Mouse (Mus musculus) thymus, postnatal 0 days (tissue): ENCODE data around the gene Cyp19a1. TPM values are rescaled to one million over a fixed set of nuclear protein-coding genes. Genes with fewer than 3 reads are reported as not detected.

Source experiments
- DNase-seq: peaks from one replicate; pipeline ENCODE4 v3.0.0-alpha.2; 2015; ENCODE audit warnings: low spot score
- polyA plus RNA-seq: library from polyadenylated mRNA; unstranded; fragments of >200 nt; fragmentation: Nextera tagmentation; extraction: Ambion mirVana; gene quantifications from 2 replicates; pipeline ENCODE4 v1.2.1, GENCODE M21; 2015

Gene Cyp19a1
- polyA plus RNA-seq, result not detected in 2 replicates

DNA sequence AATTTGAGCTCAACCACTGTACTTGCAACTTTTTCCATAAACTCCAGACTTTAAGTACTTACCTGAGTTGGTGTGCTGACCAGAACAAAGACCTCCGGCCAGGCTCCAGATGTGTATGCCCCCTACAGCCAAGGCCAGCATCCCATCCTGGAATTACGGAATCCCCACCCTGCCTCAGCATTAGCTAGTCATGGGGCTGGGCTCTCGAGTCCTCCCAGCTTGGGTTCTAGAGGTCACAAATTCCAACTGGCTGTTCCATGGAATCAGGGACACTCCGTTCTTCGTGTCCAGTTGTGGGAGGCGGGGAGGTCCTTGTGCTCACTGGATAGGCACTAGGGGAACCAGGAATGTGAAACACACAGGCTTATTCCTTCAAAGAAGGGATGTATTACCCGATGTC lies at the start of gene Cyp19a1:
Gene Cyp19a1, minus strand, starts transcription at position 101 of the 400 bp plus-strand sequence.
- no peak for DNase-seq

DNA sequence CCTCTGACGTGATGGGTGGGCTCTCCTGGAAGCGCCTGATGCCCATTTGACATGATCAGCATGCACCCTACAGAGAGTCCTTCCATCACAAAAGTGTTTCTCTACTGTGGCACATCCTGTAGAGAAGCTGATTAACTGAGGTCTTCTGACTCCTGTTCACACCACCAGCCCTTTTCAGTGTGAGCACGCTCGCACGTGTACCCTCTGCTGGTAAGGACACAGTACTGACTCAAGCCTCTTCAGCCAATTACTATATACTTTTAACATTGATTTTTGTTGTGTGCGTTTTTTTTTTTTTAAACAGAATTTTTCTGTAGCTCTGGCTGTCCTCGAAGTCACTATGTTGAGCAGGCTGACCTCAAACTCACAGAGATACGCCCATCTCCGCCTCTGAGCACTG lies 48.5 kb upstream of the Cyp19a1 start:
- no peak for DNase-seq

DNA sequence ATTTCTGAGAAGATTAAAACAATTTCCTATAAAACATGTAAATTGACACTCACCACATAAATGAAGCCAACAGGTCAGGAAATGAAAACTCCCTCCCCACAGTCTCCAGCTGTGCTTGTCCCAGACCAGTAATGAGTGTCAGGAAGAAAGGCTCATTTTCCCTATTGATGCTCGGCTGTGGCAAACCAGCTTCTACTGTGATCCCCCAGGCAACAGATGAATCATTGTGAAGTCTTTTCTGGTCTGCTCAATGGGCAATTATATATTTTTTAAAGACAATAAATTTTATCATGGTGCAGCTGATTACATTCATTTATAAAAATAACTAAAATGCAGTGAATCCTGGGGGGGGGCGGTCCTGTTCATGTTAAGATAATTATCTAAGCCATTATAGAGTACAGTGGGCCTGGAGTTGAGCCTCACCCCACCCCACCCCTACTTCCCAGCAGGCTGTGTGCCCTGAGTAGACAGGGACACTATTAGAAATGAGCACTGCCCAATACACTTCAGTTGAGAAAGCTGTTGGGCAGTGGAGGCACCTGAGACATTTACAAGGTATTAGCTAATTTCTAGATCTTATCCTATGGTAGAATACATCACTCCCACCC lies 40.9 kb upstream of the Cyp19a1 start:
- DNase-seq, result no peak

DNA sequence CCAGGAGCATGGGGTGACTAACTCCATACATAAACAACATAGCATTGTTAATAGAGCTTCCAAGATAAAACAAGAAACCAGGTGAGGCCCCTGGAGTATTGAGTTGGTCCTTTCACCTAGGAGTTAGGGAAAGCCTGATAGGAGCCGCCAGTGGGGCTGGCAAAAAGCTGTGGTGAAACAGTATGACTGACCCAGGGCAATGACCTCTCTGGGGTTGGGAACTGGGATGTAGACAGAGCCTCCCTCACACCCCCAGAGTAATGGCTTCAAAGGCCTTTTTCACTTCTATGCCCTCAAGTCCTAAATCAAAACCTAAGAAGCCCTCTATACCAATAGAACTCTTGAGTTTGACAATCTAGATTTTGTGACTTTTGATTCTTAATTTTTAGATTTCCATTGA lies 40.3 kb upstream of the Cyp19a1 start:
- no peak for DNase-seq

DNA sequence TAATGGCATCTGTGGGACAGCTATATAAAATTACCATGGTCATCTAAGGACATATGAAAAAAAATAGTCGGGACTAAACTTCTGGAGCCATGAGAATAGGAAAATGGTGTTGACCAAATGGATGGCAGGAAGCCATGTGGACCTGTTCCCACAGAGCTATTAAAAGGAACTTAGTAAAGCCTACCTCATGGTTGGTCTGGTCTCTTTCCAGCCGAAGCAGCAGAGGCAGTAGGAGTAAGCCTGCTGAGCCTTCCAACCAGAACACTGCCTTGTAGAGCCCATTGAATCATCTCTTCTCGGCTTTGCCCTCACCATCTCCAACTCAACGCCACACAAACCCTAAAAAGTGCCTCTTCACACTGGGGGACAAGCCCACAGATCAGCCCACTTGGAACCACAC lies 33.3 kb upstream of the Cyp19a1 start:
- no peak for DNase-seq

DNA sequence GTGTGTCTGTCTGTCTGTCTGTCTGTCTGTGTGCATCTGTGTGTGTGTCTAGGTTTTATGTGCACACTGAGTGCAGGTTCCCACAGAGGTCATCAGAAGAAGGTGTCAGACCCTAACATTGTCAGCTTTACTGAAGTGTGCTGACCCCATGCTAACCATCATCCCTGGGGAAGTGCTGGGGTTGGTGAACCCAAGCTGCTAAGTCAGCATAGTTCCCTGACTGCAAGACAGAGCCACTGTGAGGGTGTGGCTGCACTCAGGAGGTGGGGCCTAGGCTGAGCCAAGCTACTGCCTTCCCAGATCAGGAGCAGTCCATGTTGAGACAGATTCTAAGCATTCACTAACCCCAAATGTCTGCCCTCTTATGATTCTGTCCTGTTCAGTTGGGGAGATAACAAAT lies 31.9 kb upstream of the Cyp19a1 start:
- DNase-seq, result no peak

GRCm38 (mm10) chr9:54299389-54299788 lies 31.5 kb upstream of the Cyp19a1 start:
- no peak for DNase-seq

DNA sequence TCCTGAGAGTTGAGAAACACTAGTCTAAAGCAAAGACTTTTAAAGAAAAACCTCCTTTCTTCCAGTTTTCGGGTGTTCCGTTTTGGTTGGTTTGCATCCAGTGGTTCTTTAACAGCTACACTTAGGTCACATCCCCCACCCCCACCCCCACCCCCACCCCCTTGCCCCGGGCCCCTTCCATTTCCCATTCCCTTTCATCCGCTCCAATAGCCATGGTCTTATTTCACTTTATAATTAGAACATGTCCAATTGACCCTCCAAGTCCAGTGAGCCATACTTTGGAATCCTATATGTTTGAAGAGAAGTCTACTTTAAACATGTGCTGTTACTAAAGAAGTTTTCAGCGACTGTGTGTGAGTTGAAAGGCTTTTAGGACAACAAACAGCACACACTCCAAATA lies 19.9 kb upstream of the Cyp19a1 start:
- no peak for DNase-seq

DNA sequence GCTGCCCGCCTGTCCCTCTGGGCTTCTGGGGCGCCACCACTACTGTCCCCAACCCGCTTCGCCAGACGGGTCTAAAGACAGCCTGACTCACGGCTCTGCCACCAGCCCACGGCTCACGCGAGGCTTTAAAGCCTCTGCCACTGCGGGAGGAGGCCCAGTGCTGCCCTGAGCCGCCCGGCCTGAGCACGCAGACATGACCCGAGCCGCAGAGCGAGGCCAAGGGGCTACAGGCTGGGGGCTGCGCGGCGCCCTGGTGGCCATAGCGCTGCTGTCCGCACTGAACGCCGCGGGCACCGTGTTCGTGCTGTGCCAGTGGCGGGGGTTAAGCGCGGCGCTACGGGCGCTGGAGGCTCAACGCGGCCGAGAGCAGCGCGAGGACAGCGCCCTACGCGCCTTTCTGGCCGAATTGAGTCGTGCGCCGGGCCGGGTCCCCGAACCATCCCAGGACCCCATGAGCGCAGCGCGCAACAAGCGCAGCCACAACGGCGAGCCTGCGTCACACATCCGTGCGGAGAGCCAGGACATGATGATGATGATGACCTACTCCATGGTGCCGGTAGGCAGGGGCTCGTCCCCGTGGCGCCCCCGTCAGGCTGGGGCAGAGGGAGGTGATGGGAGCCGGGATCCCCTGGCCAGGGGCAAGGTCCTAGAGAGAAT lies 18.5 kb upstream of the Cyp19a1 start, which contains the start of gene Gldn:
Gene Gldn, plus strand, starts transcription at position 156 of the 657 bp plus-strand sequence.
- no peak for DNase-seq

DNA sequence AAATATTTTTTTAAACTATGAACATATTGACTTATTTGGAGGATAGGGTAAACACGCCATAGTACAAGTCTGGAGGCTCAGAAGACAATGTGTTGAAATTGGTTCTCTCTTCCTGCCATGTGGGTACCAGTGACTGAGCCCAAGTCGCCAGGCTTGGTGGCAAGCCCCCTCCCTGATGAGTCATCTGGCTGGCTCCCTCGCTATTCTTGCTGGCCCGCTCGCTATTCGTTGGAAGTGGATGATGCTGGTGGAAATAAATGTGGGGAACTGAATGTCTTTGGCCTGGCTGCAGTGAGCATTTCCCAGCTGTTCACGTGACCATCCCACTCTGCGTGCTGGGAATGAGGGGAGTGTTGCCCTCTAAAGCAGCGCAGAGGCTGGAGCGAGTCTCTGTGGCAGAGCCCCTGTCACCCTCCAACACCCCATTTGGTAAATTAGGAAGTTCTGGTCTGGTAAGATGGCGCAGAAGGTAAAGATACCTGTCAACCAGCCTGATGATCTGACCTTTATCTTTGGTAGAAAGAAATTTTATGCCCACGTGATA lies 11.2 kb upstream of the Cyp19a1 start:
- no peak for DNase-seq

GRCm38 (mm10) chr9:54275283-54275682 lies 7.4 kb upstream of the Cyp19a1 start:
- DNase-seq, result no peak

DNA sequence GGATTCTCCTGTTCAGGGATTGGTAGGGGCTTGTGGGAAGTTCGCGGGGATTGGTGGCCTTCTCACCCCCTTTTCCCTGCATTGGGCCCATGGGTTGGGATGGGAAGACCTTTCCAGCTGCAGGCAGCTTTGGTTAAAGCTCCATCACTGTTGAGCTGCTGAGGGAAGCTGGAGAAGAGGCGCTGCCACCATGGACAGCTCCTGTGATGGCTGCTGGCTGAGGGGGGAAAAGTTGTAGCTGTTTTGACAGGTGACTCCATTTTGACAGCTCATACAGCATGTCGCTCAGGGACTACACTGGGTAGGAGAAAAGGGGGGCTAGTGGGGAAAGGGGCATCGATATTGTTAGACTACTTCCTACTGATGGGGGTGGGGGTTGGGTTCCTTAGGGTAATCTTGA lies 3.0 kb upstream of the Cyp19a1 start:
- DNase-seq, result no peak

- DNase-seq, result no peak
Measured at GRCm38 (mm10) chr9:54269987-54270386, 2.1 kb upstream of the Cyp19a1 start.

DNA sequence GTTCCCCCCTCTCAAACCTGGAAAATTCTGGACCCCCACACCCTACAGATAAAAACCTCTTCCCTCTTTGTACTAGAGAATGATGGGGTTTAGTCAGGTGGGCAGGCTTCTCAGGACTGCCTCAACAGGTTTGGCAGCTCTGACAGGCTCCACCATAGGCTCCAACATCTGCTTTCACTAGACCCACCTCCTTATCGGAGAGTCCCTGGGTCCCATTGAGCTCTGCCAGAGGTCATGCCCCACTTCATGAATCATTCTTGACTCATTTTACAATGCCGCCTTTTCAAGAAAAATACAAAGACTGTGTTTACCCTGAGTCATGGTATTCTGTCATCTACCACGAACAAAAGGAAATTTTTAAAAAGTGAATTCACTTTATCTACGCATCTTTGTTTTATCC lies 3.2 kb downstream of the Cyp19a1 start:
- no peak for DNase-seq

DNA sequence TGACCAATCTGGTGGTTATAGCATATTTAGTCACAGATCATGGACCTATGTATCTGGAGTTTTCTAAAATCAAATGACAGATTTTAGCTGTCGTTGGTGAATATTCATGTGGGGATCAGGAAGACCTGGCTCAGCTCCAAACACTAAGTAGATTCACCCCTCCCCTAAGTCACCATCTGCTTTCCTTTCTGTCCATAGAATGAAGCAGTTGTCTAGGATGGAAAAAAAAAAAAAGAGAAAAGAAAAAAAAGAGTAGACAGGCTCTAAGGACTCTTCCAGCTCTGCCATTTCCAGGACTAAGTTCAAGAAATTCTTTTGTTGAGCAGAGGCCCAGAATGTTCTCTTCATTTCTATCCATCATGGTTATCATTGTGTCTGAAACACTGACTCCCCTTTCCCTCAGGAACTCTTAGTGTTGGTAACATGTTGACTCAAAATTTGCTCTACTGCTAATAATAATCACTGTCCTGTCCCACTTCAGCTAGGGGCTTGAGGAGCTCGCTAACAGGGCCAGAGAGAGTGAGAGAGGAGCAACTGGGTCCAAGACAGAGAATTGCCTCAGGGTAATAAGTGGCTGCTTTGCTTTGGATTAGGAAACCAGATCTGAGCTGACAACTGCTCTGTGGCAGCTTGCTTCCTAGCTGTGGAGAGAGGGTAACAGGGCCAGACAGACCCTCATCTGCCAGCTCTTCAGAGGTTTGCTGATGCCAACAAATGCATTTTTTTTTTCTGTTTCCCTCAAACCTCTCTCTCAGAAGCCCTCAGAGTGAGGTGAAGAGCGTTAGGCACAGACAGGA lies 22.8 kb downstream of the Cyp19a1 start:
- no peak for DNase-seq

- DNase-seq, result no peak
Measured at GRCm38 (mm10) chr9:54227580-54227979, 40.3 kb downstream of the Cyp19a1 start.

- DNase-seq, result no peak
Measured at GRCm38 (mm10) chr9:54216511-54216910, 51.4 kb downstream of the Cyp19a1 start.

DNA sequence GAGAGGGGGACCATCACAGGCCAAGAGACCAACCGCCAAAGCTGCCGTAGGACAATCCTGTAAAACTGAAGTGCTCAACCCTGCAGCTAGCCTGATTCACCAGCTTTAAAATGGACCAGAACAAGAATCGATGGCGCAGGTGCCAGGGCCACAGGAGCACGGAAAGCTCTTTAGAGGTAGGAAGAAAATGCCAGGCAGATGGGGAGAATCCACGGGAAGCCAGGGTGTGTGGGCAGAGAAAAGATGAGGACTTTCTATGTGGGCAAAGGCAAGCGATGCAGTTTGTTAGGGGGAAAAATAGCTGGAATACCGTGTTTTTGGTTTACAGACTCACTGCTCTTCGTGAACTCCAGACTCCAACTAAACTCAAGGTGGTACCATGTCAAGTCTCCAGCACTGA lies 53.0 kb downstream of the Cyp19a1 start:
- no peak for DNase-seq

DNA sequence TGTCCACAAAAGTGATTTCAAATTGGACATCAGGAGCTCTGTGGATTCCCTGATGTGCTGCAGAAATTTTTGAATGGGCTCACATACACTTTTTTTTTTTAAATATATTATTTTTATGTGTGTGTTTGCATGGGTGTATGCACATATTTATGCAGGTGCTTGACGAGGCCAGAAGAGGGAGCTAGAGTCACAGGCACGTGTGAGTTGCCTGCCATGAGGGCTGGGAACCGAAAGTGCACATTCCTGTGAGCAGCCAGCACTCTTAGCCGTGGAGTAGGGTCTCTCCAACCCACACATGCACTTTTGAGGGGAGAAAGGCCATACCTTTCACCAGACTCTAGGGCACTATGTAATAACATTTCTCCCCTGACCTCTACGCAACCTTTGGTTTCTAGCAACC lies 73.1 kb downstream of the Cyp19a1 start:
- DNase-seq, result no peak

DNA sequence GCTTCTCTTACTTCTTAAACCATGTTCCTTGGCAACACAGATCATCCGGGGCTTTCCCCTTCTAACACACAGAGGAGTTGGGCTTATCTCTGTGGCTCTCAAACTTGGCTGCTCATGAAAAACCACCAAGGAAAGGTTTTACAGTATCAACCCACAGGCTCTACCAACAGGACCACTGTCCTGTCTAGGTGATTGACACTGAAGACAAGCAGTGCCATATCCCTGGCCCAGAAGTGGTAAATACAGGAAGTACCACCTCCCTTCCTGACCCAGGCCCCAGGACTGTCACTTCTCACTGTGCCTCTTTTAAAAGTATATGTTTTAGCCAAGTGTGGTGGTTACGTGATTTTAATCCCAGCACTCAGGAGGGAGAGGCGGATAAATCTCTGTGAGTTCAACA lies 76.5 kb downstream of the Cyp19a1 start:
- no peak for DNase-seq

DNA sequence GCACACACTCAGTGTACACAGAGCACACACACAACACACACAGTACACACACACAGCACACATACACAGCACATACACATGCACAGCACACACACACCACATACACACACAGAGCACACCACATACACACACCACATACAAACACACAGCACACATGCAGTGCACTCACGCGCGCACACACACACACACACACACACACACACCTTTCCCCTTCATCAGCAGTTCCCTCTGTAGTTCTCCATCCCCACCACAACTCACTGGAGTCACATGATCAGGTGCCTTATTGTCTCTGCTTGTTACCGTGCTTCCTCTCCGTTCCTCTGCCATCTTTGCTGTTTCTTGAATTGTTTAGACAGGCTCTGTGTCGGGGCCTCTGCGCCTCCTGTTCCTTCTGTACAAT lies 85.4 kb downstream of the Cyp19a1 start:
- DNase-seq, result no peak

DNA sequence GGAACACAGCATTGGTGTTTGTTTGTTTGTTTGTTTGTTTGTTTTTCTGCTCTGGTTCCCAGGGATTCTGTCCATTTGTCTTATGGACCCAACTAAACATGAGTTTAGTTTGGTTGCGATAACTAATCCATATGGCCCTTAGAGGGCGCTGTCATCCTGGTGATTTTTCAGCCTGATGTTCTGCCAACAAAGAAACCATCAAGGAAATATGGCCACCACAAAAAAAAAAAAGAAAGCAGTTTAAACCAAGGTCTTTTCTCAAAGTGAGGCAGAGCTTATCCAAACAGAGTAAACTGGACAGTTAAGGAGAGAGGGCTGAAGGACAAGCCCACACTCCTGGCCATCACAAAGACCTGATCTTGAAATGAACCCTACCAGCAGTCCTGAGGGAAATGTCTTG lies 86.6 kb downstream of the Cyp19a1 start:
- DNase-seq, result peak; percentile 2
